Mouse (Mus musculus): ENCODE data around the gene Slc5a8. TPM values are rescaled to one million over a fixed set of nuclear protein-coding genes. Genes with fewer than 3 reads are reported as not detected.

Slc5a8 gene
- polyA plus RNA-seq, 1 experiment from 2014 or later, result 0.03 TPM

Other genes starting within 250 kb of the Slc5a8 start
- gene Spic, start 201.0 kb upstream of the Slc5a8 start, polyA plus RNA-seq (2015; fragmentation: Nextera tagmentation; extraction: Ambion mirVana), result 0.40 and 0.79 TPM in 2 replicates
- gene Arl1, start 155.1 kb upstream of the Slc5a8 start, polyA plus RNA-seq (2015; fragmentation: Nextera tagmentation; extraction: Ambion mirVana), result 131 and 143 TPM in 2 replicates
- 7.1 and 9.5 TPM in 2 replicates for gene Utp20, start 59.2 kb upstream of the Slc5a8 start, polyA plus RNA-seq (2015; fragmentation: Nextera tagmentation; extraction: Ambion mirVana)

Measured in heart, embryonic 15.5 days (tissue).